Comparison of ENCODE assay signal across 12 mouse cellular contexts in genomic region chr13:29482147-29482863, GRCm38 (mm10).
"Had no signal": no experiment of that assay in that cellular context is flagged by ENCODE, and none has a peak within 500 bp of the region (broad histone marks: within the 10 kb centered on the region; RNA-seq: fewer than 3 reads in every experiment).

No protein-coding gene starts in this region.

- H3K9ac ChIP-seq: limb, embryonic 13.5 days; liver, embryonic 14.5 days; neural tube, embryonic 13.5 days; stomach, embryonic 15.5 days had no signal

- DNase-seq: kidney, adult 18-20 months; kidney, postnatal 10 days; left cerebral cortex, postnatal 4 days; lung, adult 18-20 months; lung, postnatal 36 days; right cerebral cortex, postnatal 14 days; thymus, adult 2 months; thymus, postnatal 25 days had no signal

- H3K4me1 ChIP-seq: limb, embryonic 13.5 days; stomach, embryonic 15.5 days had no signal

- H3K27ac ChIP-seq: limb, embryonic 13.5 days; liver, embryonic 14.5 days; neural tube, embryonic 13.5 days; stomach, embryonic 15.5 days had no signal

- H3K27me3 ChIP-seq: limb, embryonic 13.5 days; neural tube, embryonic 13.5 days; stomach, embryonic 15.5 days had no signal

- H3K9me3 ChIP-seq: limb, embryonic 13.5 days; neural tube, embryonic 13.5 days; stomach, embryonic 15.5 days had no signal

- H3K4me3 ChIP-seq: limb, embryonic 13.5 days; neural tube, embryonic 13.5 days; stomach, embryonic 15.5 days had no signal

- H3K4me2 ChIP-seq: limb, embryonic 13.5 days; neural tube, embryonic 13.5 days; stomach, embryonic 15.5 days had no signal

- H3K36me3 ChIP-seq: limb, embryonic 13.5 days; neural tube, embryonic 13.5 days; stomach, embryonic 15.5 days had no signal
